Mouse (Mus musculus) embryonic facial prominence, embryonic 11.5 days (tissue): Measurements from ENCODE around the gene Mt1. TPM values are rescaled to one million over a fixed set of nuclear protein-coding genes. Genes with fewer than 3 reads are reported as not detected.

Source experiments
- ATAC-seq: fragments of 200-750 bp; cut with Nextera tagmentation; replicated peaks from 2 replicates; pipeline ENCODE4 v1.8.0; 2017; ENCODE audit warnings: low read depth; ENCODE audit not compliant: insufficient number of reproducible peaks, low FRiP score, low TSS enrichment
- DNase-seq: peaks from one replicate; pipeline ENCODE4 v3.0.0-alpha.2; 2015; ENCODE audit warnings: low spot score
- H3K27ac ChIP-seq: fragments of 300-500 bp; sonication (generic); replicated peaks from 2 replicates; pipeline ENCODE4 v1.5.1; 2014; ENCODE audit warnings: mild to moderate bottlenecking, low read depth, low read length, control low read depth
- H3K27me3 ChIP-seq: fragments of 300-500 bp; sonication (generic); 2 replicates; pipeline ENCODE4 v1.6.1; 2014; ENCODE audit warnings: mild to moderate bottlenecking, low read length, moderate library complexity, mixed read lengths; ENCODE audit not compliant: control insufficient read depth, insufficient read depth
- H3K36me3 ChIP-seq: fragments of 300-500 bp; sonication (generic); replicated peaks from 2 replicates; pipeline ENCODE4 v1.6.1; 2014; ENCODE audit warnings: low read depth, mild to moderate bottlenecking, low read length, moderate library complexity, mixed read lengths; ENCODE audit not compliant: control insufficient read depth, insufficient read depth
- H3K4me1 ChIP-seq: fragments of 300-500 bp; sonication (generic); 2 replicates; pipeline ENCODE4 v1.6.1; 2014; ENCODE audit warnings: low read length, mixed read lengths; ENCODE audit not compliant: control insufficient read depth, insufficient read depth
- H3K4me2 ChIP-seq: fragments of 300-500 bp; sonication (generic); 2 replicates; pipeline ENCODE4 v1.6.1; 2014; ENCODE audit warnings: low read depth, mild to moderate bottlenecking, control low read depth, low read length, moderate library complexity
- H3K4me3 ChIP-seq: fragments of 300-500 bp; sonication (generic); 2 replicates; pipeline ENCODE4 v1.5.1; 2014; ENCODE audit warnings: low read depth, low read length, control low read depth
- H3K9ac ChIP-seq: fragments of 300-500 bp; sonication (generic); replicated peaks from 2 replicates; pipeline ENCODE4 v1.6.1; 2014; ENCODE audit warnings: mild to moderate bottlenecking, control low read depth, low read length
- H3K9me3 ChIP-seq: fragments of 300-500 bp; sonication (generic); replicated peaks from 2 replicates; pipeline ENCODE4 v1.6.1; 2016; ENCODE audit warnings: mild to moderate bottlenecking, low read length, inconsistent platforms, mixed read lengths; ENCODE audit not compliant: control insufficient read depth
- WGBS: fragments of 180-500 bp; shearing (Covaris S2); extraction: QIAGEN DNeasy Blood & Tissue Kit; methylation state at CpG from one replicate; pipeline ENCODE4 v1.1.7; 2014; 5-methylcytosine and 5-hydroxymethylcytosine counted together
- polyA plus RNA-seq: library from polyadenylated mRNA; unstranded; fragments of >200 nt; fragmentation: Nextera tagmentation; extraction: Ambion mirVana; gene quantifications from 2 replicates; pipeline ENCODE4 v1.2.1, GENCODE M21; 2014

Gene Mt1
- polyA plus RNA-seq, 1 experiment from 2014 or later: 99.7 TPM

GRCm38 (mm10) chr8:94186542-94186941 lies 7.7 kb downstream of the Mt1 start:
- H3K9ac ChIP-seq: no peak overlapping the region
- peak; percentile 70 for DNase-seq
- H3K27me3 ChIP-seq: peaks cover 41% of the 10 kb centered on the region
- H3K36me3 ChIP-seq: no peaks in the 10 kb centered on the region
- H3K9me3 ChIP-seq: no peaks in the 10 kb centered on the region
- ATAC-seq: peak; percentile 51; the same call in 1 of the 2 replicates
- WGBS: 2% methylated on average over 17 of the region's 17 CpGs
- H3K4me2 ChIP-seq: 0 out of 2 replicates have a peak overlapping the region, but pooled peaks have one; percentile 17
- no peak overlapping the region for H3K4me3 ChIP-seq
- H3K27ac ChIP-seq: no peak overlapping the region
- H3K4me1 ChIP-seq: no peaks in the 10 kb centered on the region

- no peaks in the 10 kb centered on the region for H3K36me3 ChIP-seq
- DNase-seq (no peak), ATAC-seq (no peak)
- no peaks in the 10 kb centered on the region for H3K9me3 ChIP-seq
- peaks cover 37% of the 10 kb centered on the region for H3K27me3 ChIP-seq
- 22% methylated on average over 21 of the region's 21 CpGs for WGBS
- no peak overlapping the region for H3K4me2 ChIP-seq
- no peak overlapping the region for H3K4me3 ChIP-seq
- no peaks in the 10 kb centered on the region for H3K4me1 ChIP-seq
- H3K9ac ChIP-seq: no peak overlapping the region
- no peak overlapping the region for H3K27ac ChIP-seq
These were observed 8.6 kb downstream of the Mt1 start for GRCm38 (mm10) chr8:94187290-94188002.

GRCm38 (mm10) chr8:94189275-94190031 lies 10.6 kb downstream of the Mt1 start:
- H3K4me1 ChIP-seq: no peaks in the 10 kb centered on the region
- H3K9ac ChIP-seq: no peak overlapping the region
- no peak overlapping the region for H3K4me2 ChIP-seq
- H3K9me3 ChIP-seq: no peaks in the 10 kb centered on the region
- no peak for ATAC-seq
- H3K4me3 ChIP-seq: no peak overlapping the region
- no peak for DNase-seq
- 64% methylated on average over 13 of the region's 13 CpGs for WGBS
- H3K27me3 ChIP-seq: peaks cover 21% of the 10 kb centered on the region
- H3K36me3 ChIP-seq: no peaks in the 10 kb centered on the region
- no peak overlapping the region for H3K27ac ChIP-seq

GRCm38 (mm10) chr8:94191101-94191691 lies 12.3 kb downstream of the Mt1 start:
- Histone ChIP-seq H3K4me2 (peak overlapping the region; percentile 51), H3K27ac (no peak overlapping the region), H3K9me3 (no peaks in the 10 kb centered on the region), H3K36me3 (no peaks in the 10 kb centered on the region), H3K4me1 (no peaks in the 10 kb centered on the region), H3K9ac (no peak overlapping the region), H3K4me3 (peak overlapping the region; percentile 25), H3K27me3 (peaks cover 12% of the 10 kb centered on the region)
- ATAC-seq: no peak
- WGBS: 21% methylated on average over 21 of the region's 21 CpGs
- peak; percentile 67 for DNase-seq

GRCm38 (mm10) chr8:94192926-94193325 lies 14.0 kb downstream of the Mt1 start:
- no peak overlapping the region for H3K27ac ChIP-seq
- H3K9me3 ChIP-seq: no peaks in the 10 kb centered on the region
- WGBS: 35% methylated on average over 1 of the region's 1 CpGs
- no peaks in the 10 kb centered on the region for H3K36me3 ChIP-seq
- H3K4me3 ChIP-seq: no peak overlapping the region
- H3K9ac ChIP-seq: no peak overlapping the region
- no peaks in the 10 kb centered on the region for H3K4me1 ChIP-seq
- ATAC-seq (no peak), DNase-seq (no peak)
- H3K27me3 ChIP-seq: no peaks in the 10 kb centered on the region
- H3K4me2 ChIP-seq: no peak overlapping the region

GRCm38 (mm10) chr8:94194591-94195223 lies 15.8 kb downstream of the Mt1 start:
- Histone ChIP-seq H3K36me3 (no peaks in the 10 kb centered on the region), H3K9me3 (no peaks in the 10 kb centered on the region), H3K4me2 (no peak overlapping the region), H3K4me3 (no peak overlapping the region), H3K27me3 (no peaks in the 10 kb centered on the region), H3K9ac (no peak overlapping the region), H3K27ac (no peak overlapping the region), H3K4me1 (no peaks in the 10 kb centered on the region)
- WGBS: 91% methylated on average over 7 of the region's 7 CpGs
- ATAC-seq (no peak), DNase-seq (no peak)

- no peak overlapping the region for H3K4me2 ChIP-seq
- WGBS: 46% methylated on average over 10 of the region's 10 CpGs
- H3K9me3 ChIP-seq: no peaks in the 10 kb centered on the region
- peak; percentile 62; the same call in 1 of the 2 replicates for ATAC-seq
- peak; percentile 87 for DNase-seq
- H3K4me1 ChIP-seq: no peaks in the 10 kb centered on the region
- H3K9ac ChIP-seq: no peak overlapping the region
- H3K4me3 ChIP-seq: no peak overlapping the region
- no peaks in the 10 kb centered on the region for H3K27me3 ChIP-seq
- H3K36me3 ChIP-seq: no peaks in the 10 kb centered on the region
- no peak overlapping the region for H3K27ac ChIP-seq
These were observed 20.5 kb downstream of the Mt1 start for GRCm38 (mm10) chr8:94199202-94199869.
